Mouse (Mus musculus) hindlimb bud, embryonic 11.5 days (tissue): ENCODE data around the gene Gga2.

Experiments
- DNase-seq: peaks from one replicate; pipeline ENCODE4 v3.0.0-alpha.2; 2012; ENCODE audit warnings: low read depth, low spot score; ENCODE audit errors: extremely low spot score

Gga2 gene

GRCm38 (mm10) chr7:122020667-122021354, at the start of gene Gga2:
TSS of gene Gga2 (minus strand) at chr7:122021222.
- no peak for DNase-seq

GRCm38 (mm10) chr7:122067517-122068381, 46.7 kb upstream of the Gga2 start:
- no peak for DNase-seq

- peak; percentile 93 for DNase-seq
Measured at GRCm38 (mm10) chr7:122066945-122067516, 46.0 kb upstream of the Gga2 start, which contains the start of the genes Ubfd1 and Ears2. TSS of gene Ubfd1 (plus strand) at chr7:122067175. TSS of gene Ears2 (minus strand) at chr7:122067263.

- DNase-seq, result peak; percentile 30
Measured at GRCm38 (mm10) chr7:122066102-122066944, 45.3 kb upstream of the Gga2 start.

GRCm38 (mm10) chr7:122065656-122066055, 44.6 kb upstream of the Gga2 start:
- DNase-seq, result no peak

GRCm38 (mm10) chr7:122056633-122057032, 35.6 kb upstream of the Gga2 start:
- DNase-seq, result no peak

GRCm38 (mm10) chr7:122050834-122051233, 29.8 kb upstream of the Gga2 start:
- DNase-seq, result no peak

GRCm38 (mm10) chr7:122048191-122048590, 27.2 kb upstream of the Gga2 start:
- no peak for DNase-seq

- no peak for DNase-seq
Measured at GRCm38 (mm10) chr7:122046813-122047212, 25.8 kb upstream of the Gga2 start.

GRCm38 (mm10) chr7:122045711-122046110, 24.7 kb upstream of the Gga2 start:
- DNase-seq, result no peak

GRCm38 (mm10) chr7:122045181-122045634, 24.2 kb upstream of the Gga2 start:
- no peak for DNase-seq

GRCm38 (mm10) chr7:122044106-122044505, 23.1 kb upstream of the Gga2 start:
- no peak for DNase-seq

GRCm38 (mm10) chr7:122034348-122034747, 13.3 kb upstream of the Gga2 start:
- DNase-seq, result no peak

GRCm38 (mm10) chr7:122033371-122033770, 12.3 kb upstream of the Gga2 start:
- no peak for DNase-seq

GRCm38 (mm10) chr7:122022131-122022530, 1.1 kb upstream of the Gga2 start:
- DNase-seq, result no peak

GRCm38 (mm10) chr7:122020273-122020666, 752 bp downstream of the Gga2 start:
- no peak for DNase-seq

- DNase-seq, result no peak
Measured at GRCm38 (mm10) chr7:122018978-122019377, 2.0 kb downstream of the Gga2 start.

- DNase-seq, result no peak
Measured at GRCm38 (mm10) chr7:122018247-122018646, 2.8 kb downstream of the Gga2 start.

- DNase-seq, result no peak
Measured at GRCm38 (mm10) chr7:122015734-122016133, 5.3 kb downstream of the Gga2 start.

- DNase-seq, result no peak
Measured at GRCm38 (mm10) chr7:122015105-122015504, 5.9 kb downstream of the Gga2 start.

- DNase-seq, result no peak
Measured at GRCm38 (mm10) chr7:122012949-122013348, 8.1 kb downstream of the Gga2 start.
